In the genomic region with DNA sequence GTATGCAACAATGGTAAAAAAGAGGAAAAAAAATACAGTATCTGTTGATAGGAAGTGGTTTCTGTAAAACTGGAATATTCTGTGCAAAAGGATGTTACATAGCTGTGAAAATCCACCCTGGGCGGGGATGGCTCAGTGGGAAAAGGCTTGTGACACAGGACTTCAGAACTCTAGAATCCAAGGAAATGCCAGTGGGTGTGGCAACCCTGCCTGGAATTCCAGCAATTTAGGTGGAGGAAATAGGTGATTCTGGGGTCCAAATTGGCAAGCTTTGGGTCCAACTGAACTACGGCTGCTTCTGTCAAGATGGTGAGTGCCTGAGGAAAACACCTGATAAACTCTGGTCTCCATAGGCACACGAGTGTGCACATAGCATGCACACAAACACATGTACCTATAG, we compare ENCODE assay signal across 32 mouse cellular contexts. TPM values are rescaled to one million over a fixed set of nuclear protein-coding genes. Genes with fewer than 3 reads are reported as not detected.
"Had no signal": no experiment of that assay in that cellular context is flagged by ENCODE, and none has a peak within 500 bp of the region (broad histone marks: within the 10 kb centered on the region; RNA-seq: fewer than 3 reads in every experiment).

No protein-coding gene starts in this region.

- H3K4me3 ChIP-seq: limb, embryonic 10.5 days; limb, embryonic 12.5 days; limb, embryonic 13.5 days; limb, embryonic 15.5 days; liver, embryonic 12.5 days; liver, embryonic 13.5 days; liver, embryonic 15.5 days; lung, embryonic 15.5 days; megakaryocyte, embryonic 14.5 days; midbrain, embryonic 10.5 days; midbrain, embryonic 12.5 days; midbrain, embryonic 13.5 days; midbrain, embryonic 15.5 days; myocyte had no signal

- H3K27ac ChIP-seq: limb, embryonic 10.5 days; limb, embryonic 12.5 days; limb, embryonic 13.5 days; limb, embryonic 15.5 days; liver, embryonic 12.5 days; liver, embryonic 13.5 days; liver, embryonic 14.5 days; liver, embryonic 15.5 days; lung, embryonic 15.5 days; macrophage; midbrain, embryonic 10.5 days; midbrain, embryonic 12.5 days; midbrain, embryonic 13.5 days; midbrain, embryonic 15.5 days had no signal

- H3K4me1 ChIP-seq: liver, embryonic 12.5 days; liver, embryonic 13.5 days; liver, embryonic 15.5 days; lung, embryonic 15.5 days; megakaryocyte, embryonic 14.5 days had no signal

- H3K36me3 ChIP-seq: limb, embryonic 10.5 days; limb, embryonic 12.5 days; limb, embryonic 13.5 days; limb, embryonic 15.5 days; liver, embryonic 12.5 days; liver, embryonic 13.5 days; liver, embryonic 15.5 days; lung, embryonic 15.5 days; midbrain, embryonic 10.5 days; midbrain, embryonic 12.5 days; midbrain, embryonic 13.5 days; midbrain, embryonic 15.5 days had no signal

- DNase-seq: left cerebral cortex, postnatal 4 days; liver; liver, embryonic 13.5 days; liver, postnatal 0 days; lung, adult 18-20 months; lung, adult 2 months; lung, embryonic 14.5 days; lung, postnatal 10 days; lung, postnatal 14 days; lung, postnatal 36 days; lung, postnatal 4 days; midbrain, embryonic 14.5 days had no signal

- H3K9me3 ChIP-seq: limb, embryonic 10.5 days; limb, embryonic 12.5 days; limb, embryonic 13.5 days; limb, embryonic 15.5 days; liver, embryonic 12.5 days; liver, embryonic 13.5 days; liver, embryonic 15.5 days; lung, embryonic 15.5 days; megakaryocyte, embryonic 14.5 days; midbrain, embryonic 10.5 days; midbrain, embryonic 12.5 days; midbrain, embryonic 13.5 days; midbrain, embryonic 15.5 days had no signal

- H3K27me3 ChIP-seq: midbrain, embryonic 15.5 days had no signal

- ATAC-seq: liver, embryonic 12.5 days; liver, postnatal 0 days; lung, postnatal 0 days; midbrain, embryonic 13.5 days; midbrain, embryonic 15.5 days; midbrain, embryonic 16.5 days had no signal

- H3K4me2 ChIP-seq: limb, embryonic 12.5 days; limb, embryonic 13.5 days; limb, embryonic 15.5 days; liver, embryonic 11.5 days; liver, embryonic 12.5 days; liver, embryonic 13.5 days; liver, embryonic 15.5 days; lung, embryonic 14.5 days; lung, embryonic 15.5 days; midbrain, embryonic 11.5 days; midbrain, embryonic 12.5 days; midbrain, embryonic 13.5 days; midbrain, embryonic 15.5 days had no signal

- H3K9ac ChIP-seq: limb, embryonic 12.5 days; limb, embryonic 13.5 days; limb, embryonic 15.5 days; liver, embryonic 12.5 days; liver, embryonic 13.5 days; liver, embryonic 14.5 days; liver, embryonic 15.5 days; liver, postnatal 0 days; lung, embryonic 14.5 days; lung, embryonic 15.5 days; midbrain, embryonic 12.5 days; midbrain, embryonic 13.5 days; midbrain, embryonic 15.5 days had no signal

RNA-seq across cellular contexts. Expression of gene Crtac1, which starts 54.4 kb away (rescaled TPM):
- polyA plus RNA-seq: liver, adult 2 months; liver, embryonic 12.5 days; macrophage; myocyte had no signal
